Mouse (Mus musculus): Measurements from ENCODE around the gene Cyp46a1.

The Cyp46a1 gene

GRCm38 (mm10) chr12:108311741-108312290 is 22.4 kb upstream of the Cyp46a1 start:
- DNase-seq (ENCODE audit: low spot score in 2 of 2): no peak

GRCm38 (mm10) chr12:108312432-108312851 is 21.7 kb upstream of the Cyp46a1 start:
- no peak for DNase-seq (ENCODE audit: low spot score in 2 of 2)

GRCm38 (mm10) chr12:108313244-108313772 is 20.9 kb upstream of the Cyp46a1 start:
- DNase-seq (ENCODE audit: low spot score in 2 of 2): no peak

GRCm38 (mm10) chr12:108315818-108316217 is 18.4 kb upstream of the Cyp46a1 start:
- no peak for DNase-seq (ENCODE audit: low spot score in 2 of 2)

- DNase-seq (ENCODE audit: low spot score in 2 of 2): no peak
Measured at GRCm38 (mm10) chr12:108316655-108317054, 17.5 kb upstream of the Cyp46a1 start.

- DNase-seq (ENCODE audit: low spot score in 2 of 2): no peak
Measured at GRCm38 (mm10) chr12:108317201-108317738, 16.9 kb upstream of the Cyp46a1 start.

GRCm38 (mm10) chr12:108317826-108318430 is 16.3 kb upstream of the Cyp46a1 start:
- no peak for DNase-seq (ENCODE audit: low spot score in 2 of 2)

GRCm38 (mm10) chr12:108318499-108318898 is 15.7 kb upstream of the Cyp46a1 start:
- DNase-seq (ENCODE audit: low spot score in 2 of 2): no peak

GRCm38 (mm10) chr12:108320096-108320495 is 14.1 kb upstream of the Cyp46a1 start:
- no peak for DNase-seq (ENCODE audit: low spot score in 2 of 2)

GRCm38 (mm10) chr12:108326401-108326800 is 7.8 kb upstream of the Cyp46a1 start:
- no peak for DNase-seq (ENCODE audit: low spot score in 2 of 2)

- DNase-seq (ENCODE audit: low spot score in 2 of 2): peak; percentile 76 to 78
Measured at GRCm38 (mm10) chr12:108327889-108328491, 6.2 kb upstream of the Cyp46a1 start.

- peak; percentile 71 to 83 for DNase-seq (ENCODE audit: low spot score in 2 of 2)
Measured at GRCm38 (mm10) chr12:108333056-108333455, 1.1 kb upstream of the Cyp46a1 start.

- DNase-seq (ENCODE audit: low spot score in 2 of 2): no peak
Measured at GRCm38 (mm10) chr12:108333481-108333882, 699 bp upstream of the Cyp46a1 start.

GRCm38 (mm10) chr12:108334529-108334928 is 348 bp downstream of the Cyp46a1 start:
- DNase-seq (ENCODE audit: low spot score in 2 of 2): no peak

GRCm38 (mm10) chr12:108338572-108339190 is 4.5 kb downstream of the Cyp46a1 start:
- peak in 1 of 2 experiments; percentile 62 for DNase-seq (ENCODE audit: low spot score in 2 of 2)

- DNase-seq (ENCODE audit: low spot score in 2 of 2): no peak
Measured at GRCm38 (mm10) chr12:108348151-108348550, 14.0 kb downstream of the Cyp46a1 start.

GRCm38 (mm10) chr12:108349026-108349425 is 14.8 kb downstream of the Cyp46a1 start:
- no peak for DNase-seq (ENCODE audit: low spot score in 2 of 2)

- no peak for DNase-seq (ENCODE audit: low spot score in 2 of 2)
Measured at GRCm38 (mm10) chr12:108350931-108351330, 16.8 kb downstream of the Cyp46a1 start.

- DNase-seq (ENCODE audit: low spot score in 2 of 2): no peak
Measured at GRCm38 (mm10) chr12:108352371-108353136, 18.4 kb downstream of the Cyp46a1 start.

GRCm38 (mm10) chr12:108354284-108354683 is 20.1 kb downstream of the Cyp46a1 start:
- no peak for DNase-seq (ENCODE audit: low spot score in 2 of 2)

GRCm38 (mm10) chr12:108355271-108355670 is 21.1 kb downstream of the Cyp46a1 start:
- DNase-seq (ENCODE audit: low spot score in 2 of 2): no peak
